Mouse (Mus musculus): Measurements from ENCODE around the gene Ndrg2. TPM values are rescaled to one million over a fixed set of nuclear protein-coding genes. Genes with fewer than 3 reads are reported as not detected.

Ndrg2 gene
- total and polyA plus RNA-seq, 2 experiments from 2014 or later: 543 to 732 TPM

DNA sequence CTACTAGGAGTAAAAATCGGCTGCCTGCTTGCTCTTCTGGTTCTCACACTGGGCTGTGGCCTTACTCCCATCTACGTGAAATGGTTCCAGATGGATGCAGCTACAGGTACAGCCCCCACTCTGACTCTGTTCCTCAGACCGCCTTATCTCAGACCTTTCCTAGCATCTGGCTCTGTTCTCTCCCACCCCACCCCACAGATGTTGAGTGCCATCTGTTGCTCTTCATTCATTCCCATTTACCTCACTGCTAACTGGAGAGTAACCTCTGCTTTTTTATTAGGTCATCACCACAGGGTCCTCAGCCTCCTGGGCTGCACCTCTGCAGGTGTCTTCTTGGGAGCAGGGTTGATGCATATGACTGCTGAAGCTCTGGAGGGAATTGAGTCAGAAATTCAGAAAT is 20.1 kb downstream of the Ndrg2 start:
- no peak overlapping the region for H3K27ac ChIP-seq
- WGBS: 71% methylated on average over 3 of the region's 3 CpGs
- H3K36me3 ChIP-seq (ENCODE audit: insufficient read depth, low read length): peaks cover 35% of the 10 kb centered on the region
- no peak for TF ChIP-seq CTCF (IDR thresholded peaks at IDR 0.05; ENCODE audit: low read depth)
- DNase-seq (ENCODE audit: low spot score) (no peak), ATAC-seq (peak; percentile 20; the same call in 1 of the 2 replicates)
- H3K4me2 ChIP-seq (ENCODE audit: low read depth, low read length): no peak overlapping the region
- no peaks in the 10 kb centered on the region for H3K27me3 ChIP-seq (ENCODE audit: insufficient read depth, low read length)
- H3K9me3 ChIP-seq (ENCODE audit: low read length): no peaks in the 10 kb centered on the region
- H3K4me1 ChIP-seq (ENCODE audit: insufficient read depth, low read length): no peaks in the 10 kb centered on the region
- H3K4me3 ChIP-seq (ENCODE audit: low read length): no peak overlapping the region
- H3K9ac ChIP-seq (replicated peaks; ENCODE audit: low read length): no peak overlapping the region

DNA sequence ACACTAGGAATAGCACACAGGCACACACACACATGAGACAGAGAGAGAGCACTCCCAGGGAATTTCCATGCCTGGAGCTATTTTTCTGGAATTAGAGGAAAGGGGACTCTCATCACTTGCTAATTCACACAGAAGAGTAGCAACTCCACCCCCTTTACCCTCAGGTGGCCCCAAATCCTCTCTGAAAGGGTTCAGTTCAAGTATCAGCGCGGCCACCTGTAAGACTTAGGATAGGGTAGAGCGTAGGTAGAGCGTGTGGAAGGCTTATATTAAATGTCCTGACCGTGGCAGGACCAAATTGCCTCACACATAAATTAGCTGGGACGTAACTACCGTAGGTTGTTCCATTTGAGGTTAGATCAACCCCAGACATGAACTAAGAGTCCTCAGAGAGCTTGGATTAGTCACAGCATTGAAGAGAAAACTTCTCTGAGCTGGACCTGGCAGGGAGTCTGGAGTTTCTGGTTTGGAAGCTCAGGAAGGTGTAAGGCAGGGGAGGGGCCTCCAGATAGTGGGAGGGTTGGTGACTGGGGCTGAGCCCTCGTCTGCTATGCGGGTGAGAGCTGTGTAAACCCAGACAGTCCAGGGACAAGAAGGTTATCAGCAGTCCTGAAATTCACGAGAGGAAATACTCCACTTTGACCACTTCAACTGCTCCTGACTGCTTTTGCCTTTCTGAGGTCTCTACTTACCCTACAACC is 20.7 kb downstream of the Ndrg2 start:
- Histone ChIP-seq H3K9me3 (ENCODE audit: low read length) (no peaks in the 10 kb centered on the region), H3K4me2 (ENCODE audit: low read depth, low read length) (no peak overlapping the region), H3K9ac (replicated peaks; ENCODE audit: low read length) (no peak overlapping the region), H3K27ac (no peak overlapping the region), H3K36me3 (ENCODE audit: insufficient read depth, low read length) (peaks cover 40% of the 10 kb centered on the region), H3K4me1 (ENCODE audit: insufficient read depth, low read length) (no peaks in the 10 kb centered on the region), H3K27me3 (ENCODE audit: insufficient read depth, low read length) (no peaks in the 10 kb centered on the region), H3K4me3 (ENCODE audit: low read length) (no peak overlapping the region)
- TF ChIP-seq CTCF (IDR thresholded peaks at IDR 0.05; ENCODE audit: low read depth): no peak
- ATAC-seq (peak; percentile 39; the same call in 1 of the 2 replicates), DNase-seq (ENCODE audit: low spot score) (no peak)
- WGBS: 45% methylated on average over 10 of the region's 10 CpGs

DNA sequence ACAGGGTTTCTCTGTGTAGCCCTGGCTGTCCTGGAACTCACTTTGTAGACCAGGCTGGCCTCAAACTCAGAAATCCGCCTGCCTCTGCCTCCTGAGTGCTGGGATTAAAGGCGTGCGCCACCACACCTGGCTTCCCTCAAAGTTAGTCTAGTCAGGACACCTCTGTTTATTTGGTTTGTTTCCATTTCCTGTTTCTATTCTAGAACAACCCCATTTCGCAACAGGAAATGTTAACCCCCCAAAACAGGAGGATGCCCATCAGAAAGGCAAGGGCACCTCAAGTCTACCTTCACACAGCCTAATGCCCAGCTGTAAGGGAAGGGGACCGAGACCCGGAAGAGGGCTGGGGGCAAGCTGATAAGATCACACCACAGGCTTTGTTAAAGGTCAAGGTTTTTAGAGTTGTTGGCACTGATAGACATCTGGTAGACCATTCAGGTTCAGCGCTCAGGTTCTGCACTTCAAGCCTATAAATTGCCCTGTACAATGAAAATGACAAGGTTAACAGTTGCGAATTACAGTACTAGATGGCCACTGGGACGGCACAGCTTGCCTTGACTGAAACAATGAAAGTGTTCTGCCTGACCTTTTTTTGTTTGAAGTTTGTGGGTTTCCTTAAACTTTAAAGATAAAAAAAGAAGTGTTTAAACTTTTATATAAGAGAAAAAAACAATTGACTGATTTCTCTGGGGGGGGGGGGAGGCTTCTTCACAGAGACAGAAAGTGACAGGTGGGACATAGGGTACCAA is 21.6 kb downstream of the Ndrg2 start, which contains the start of gene Slc39a2:
TSS of gene Slc39a2 (plus strand) at position 699 of the 749 bp plus-strand sequence.
- ATAC-seq (no peak), DNase-seq (ENCODE audit: low spot score) (no peak)
- no peak within 1 kb of the TSS for H3K4me3 ChIP-seq (ENCODE audit: low read length)
- H3K4me1 ChIP-seq (ENCODE audit: insufficient read depth, low read length): no peaks in the 10 kb centered on the region
- H3K4me2 ChIP-seq (ENCODE audit: low read depth, low read length): no peak within 1 kb of the TSS
- H3K27me3 ChIP-seq (ENCODE audit: insufficient read depth, low read length): no peaks in the 10 kb centered on the region
- WGBS: 92% methylated on average over 8 of the region's 9 CpGs
- H3K27ac ChIP-seq: no peak within 1 kb of the TSS
- no peak within 1 kb of the TSS for H3K9ac ChIP-seq (replicated peaks; ENCODE audit: low read length)
- no peaks in the 10 kb centered on the region for H3K9me3 ChIP-seq (ENCODE audit: low read length)
- H3K36me3 ChIP-seq (ENCODE audit: insufficient read depth, low read length): peaks cover 40% of the 10 kb centered on the region
- no peak for TF ChIP-seq CTCF (IDR thresholded peaks at IDR 0.05; ENCODE audit: low read depth)

DNA sequence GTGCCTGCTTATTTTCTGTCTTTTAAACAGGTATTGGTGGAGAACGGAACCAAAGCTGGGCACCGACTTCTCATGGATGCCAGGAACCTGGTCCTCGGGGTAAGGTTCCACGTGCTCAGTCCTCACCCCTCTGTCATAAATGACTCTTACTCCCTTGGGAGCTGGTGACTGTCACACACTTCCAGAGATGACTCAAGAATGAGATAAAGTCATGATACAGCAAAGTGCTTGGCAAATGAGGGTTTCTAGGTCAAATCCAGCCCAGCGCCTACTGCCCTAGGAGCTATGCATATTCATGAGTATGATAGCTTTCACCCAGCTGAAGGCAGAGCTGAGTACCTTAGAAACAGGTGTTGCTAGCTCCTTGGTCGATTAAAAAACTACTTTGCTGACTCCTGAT is 24.1 kb downstream of the Ndrg2 start:
- Histone ChIP-seq H3K36me3 (ENCODE audit: insufficient read depth, low read length) (peaks cover 40% of the 10 kb centered on the region), H3K4me3 (ENCODE audit: low read length) (no peak overlapping the region), H3K4me1 (ENCODE audit: insufficient read depth, low read length) (peaks cover 5% of the 10 kb centered on the region; the same call in 1 of the 2 replicates), H3K27me3 (ENCODE audit: insufficient read depth, low read length) (no peaks in the 10 kb centered on the region), H3K9me3 (ENCODE audit: low read length) (no peaks in the 10 kb centered on the region), H3K9ac (replicated peaks; ENCODE audit: low read length) (no peak overlapping the region), H3K27ac (no peak overlapping the region), H3K4me2 (ENCODE audit: low read depth, low read length) (no peak overlapping the region)
- DNase-seq (ENCODE audit: low spot score) (no peak), ATAC-seq (no peak)
- WGBS: 85% methylated on average over 6 of the region's 6 CpGs
- TF ChIP-seq CTCF (IDR thresholded peaks at IDR 0.05; ENCODE audit: low read depth): no peak

DNA sequence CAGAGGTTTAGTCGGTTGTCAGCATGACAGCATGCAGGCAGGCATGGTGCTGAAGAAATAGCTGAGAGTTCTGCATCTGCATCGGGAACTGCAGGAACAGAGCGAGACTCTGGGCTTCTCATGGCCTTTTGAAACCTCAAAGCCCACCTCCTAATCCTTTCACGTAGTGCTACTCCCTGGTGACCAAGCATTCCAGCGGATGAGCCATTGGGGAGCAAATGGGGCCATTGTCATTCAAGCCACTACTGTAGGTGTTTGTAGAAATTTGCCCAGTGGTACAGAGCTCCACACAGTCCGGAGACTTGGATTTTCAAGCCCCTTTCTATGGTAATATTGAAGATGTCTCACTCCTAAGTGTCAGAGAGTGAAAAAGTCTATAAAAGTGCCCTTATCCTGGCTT is 27.9 kb downstream of the Ndrg2 start:
- ATAC-seq: no peak

DNA sequence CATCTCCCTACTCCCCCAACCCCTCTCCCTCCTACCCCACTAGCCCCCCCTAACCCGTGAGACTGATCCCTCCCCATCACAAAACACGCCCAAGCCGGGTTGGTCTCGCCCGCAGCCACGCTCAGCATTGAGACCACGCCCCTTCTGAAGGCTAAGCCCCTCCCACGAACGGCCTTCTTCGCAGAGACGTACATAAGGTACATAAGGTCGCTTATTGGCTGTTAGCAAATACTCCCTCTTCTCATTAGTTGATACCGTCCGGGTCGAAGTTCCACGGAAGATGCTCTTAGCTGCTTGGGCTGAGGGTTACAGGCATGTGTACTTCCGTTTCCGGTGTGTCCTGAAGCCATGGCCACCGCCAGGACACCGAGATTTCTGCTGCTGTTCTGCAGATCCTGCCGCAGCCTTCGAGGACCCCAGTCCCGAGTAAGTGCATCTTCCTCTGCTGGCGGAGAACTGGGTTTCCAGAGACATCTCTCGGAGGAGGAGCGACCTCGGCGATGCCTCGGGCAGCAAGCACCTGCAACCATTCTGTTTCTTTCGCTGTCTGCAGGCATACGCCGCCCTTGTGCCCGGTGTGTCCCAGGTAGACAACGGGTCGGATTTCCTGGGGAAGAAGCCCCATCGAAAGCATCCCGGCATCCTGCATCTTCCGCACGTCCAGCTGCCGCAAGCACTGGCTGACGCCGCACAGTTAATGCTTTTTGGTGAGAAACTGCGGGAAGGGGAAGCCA is 29.2 kb downstream of the Ndrg2 start, which contains the start of gene Mettl17:
TSS of gene Mettl17 (plus strand) at position 245 of the 734 bp plus-strand sequence.
- Histone ChIP-seq H3K9ac (replicated peaks; ENCODE audit: low read length) (peak within 1 kb of the TSS; percentile 76), H3K9me3 (ENCODE audit: low read length) (no peaks in the 10 kb centered on the region), H3K4me3 (ENCODE audit: low read length) (peak within 1 kb of the TSS; percentile 61), H3K27ac (peak within 1 kb of the TSS; percentile 88), H3K27me3 (ENCODE audit: insufficient read depth, low read length) (no peaks in the 10 kb centered on the region), H3K36me3 (ENCODE audit: insufficient read depth, low read length) (peaks cover 14% of the 10 kb centered on the region), H3K4me1 (ENCODE audit: insufficient read depth, low read length) (peaks cover 5% of the 10 kb centered on the region; the same call in 1 of the 2 replicates), H3K4me2 (ENCODE audit: low read depth, low read length) (peak within 1 kb of the TSS; percentile 64)
- TF ChIP-seq CTCF (IDR thresholded peaks at IDR 0.05; ENCODE audit: low read depth): peak; percentile 41
- WGBS: under 1% methylated on average over 43 of the region's 43 CpGs
- peak; percentile 98 for DNase-seq (ENCODE audit: low spot score)
- ATAC-seq: peak; percentile 98

More for the DNA sequence above, 27.9 kb downstream of the Ndrg2 start:
- H3K4me2 ChIP-seq (ENCODE audit: low read depth, low read length): peak overlapping the region; percentile 64
- DNase-seq (ENCODE audit: low spot score): no peak
- H3K27ac ChIP-seq: no peak overlapping the region
- TF ChIP-seq CTCF (IDR thresholded peaks at IDR 0.05; ENCODE audit: low read depth): no peak
- 55% methylated on average over 6 of the region's 6 CpGs for WGBS
- no peak overlapping the region; the same call in 1 of the 2 replicates for H3K9ac ChIP-seq (replicated peaks; ENCODE audit: low read length)
- H3K36me3 ChIP-seq (ENCODE audit: insufficient read depth, low read length): peaks cover 25% of the 10 kb centered on the region
- H3K4me1 ChIP-seq (ENCODE audit: insufficient read depth, low read length): peaks cover 5% of the 10 kb centered on the region; the same call in 1 of the 2 replicates
- no peaks in the 10 kb centered on the region for H3K27me3 ChIP-seq (ENCODE audit: insufficient read depth, low read length)
- H3K4me3 ChIP-seq (ENCODE audit: low read length): peak overlapping the region; percentile 61; the same call in 1 of the 2 replicates
- H3K9me3 ChIP-seq (ENCODE audit: low read length): no peaks in the 10 kb centered on the region

All from hindbrain, postnatal 0 days (tissue).